Mouse (Mus musculus): ENCODE results near the gene Ell2. TPM values are rescaled to one million over a fixed set of nuclear protein-coding genes. Genes with fewer than 3 reads are reported as not detected.
"Not testable (repeated sequence)": the region's sequence is repeated elsewhere in the genome, so short reads cannot be mapped to it uniquely, and the experiment has no call there.

Ell2 gene
- 10 to 100 TPM; 26.6 to 59.7 TPM for total RNA-seq (2021)
- long read RNA-seq, experiment 1, full-length matches to known transcripts: 3 of 10 reads
- long read RNA-seq, experiment 1, partial matches to known transcripts: 0 of 10 reads
- long read RNA-seq, experiment 1, other reads (novel, unspliced or antisense): 7 of 10 reads
- long read RNA-seq, experiment 2, full-length matches to known transcripts: 3 of 3 reads
- long read RNA-seq, experiment 2, partial matches to known transcripts: 0 of 3 reads
- long read RNA-seq, experiment 2, other reads (novel, unspliced or antisense): 0 of 3 reads

DNA sequence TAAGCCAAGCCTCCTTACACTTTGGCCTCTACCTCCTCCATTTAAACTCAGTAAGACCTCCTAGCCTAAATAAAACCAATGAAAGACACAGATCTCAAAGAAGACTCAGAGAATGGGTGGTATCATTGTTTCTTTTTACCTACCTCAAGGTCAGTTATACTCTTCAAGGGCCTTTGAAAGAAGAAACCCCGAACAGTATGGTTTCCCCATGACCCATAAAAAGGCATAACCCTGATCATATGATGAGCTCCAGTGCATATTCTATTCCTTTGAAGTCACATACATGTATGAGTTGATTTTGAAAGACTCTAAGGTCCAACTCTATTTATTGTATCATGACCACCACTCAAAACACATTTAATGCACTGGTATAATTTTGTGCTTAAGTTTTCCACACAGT lies at the start of gene Ell2:
Ell2 (plus strand) TSS at position 301 of the 400 bp plus-strand sequence.
- no peak for DNase-seq

DNA sequence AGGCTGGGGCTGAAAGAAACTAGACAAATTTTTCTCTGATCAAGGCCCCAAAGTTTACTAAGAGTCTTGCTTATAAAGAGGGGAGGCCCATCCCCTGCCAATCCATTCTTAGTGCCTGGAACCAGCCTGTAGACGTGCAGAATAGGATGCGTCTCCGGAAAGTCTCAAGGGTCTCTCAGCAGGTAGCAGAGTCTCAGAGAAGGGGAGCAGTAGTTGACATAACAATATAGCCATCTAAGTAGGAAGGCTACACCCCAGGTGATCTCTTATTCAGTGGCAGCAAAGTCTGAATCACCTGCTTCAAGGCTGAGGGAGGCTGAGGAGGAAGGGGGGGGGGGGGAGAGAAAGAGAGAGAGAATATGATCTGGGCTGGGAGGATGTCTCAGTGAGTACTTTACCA lies 21.1 kb upstream of the Ell2 start:
- DNase-seq: no peak

DNA sequence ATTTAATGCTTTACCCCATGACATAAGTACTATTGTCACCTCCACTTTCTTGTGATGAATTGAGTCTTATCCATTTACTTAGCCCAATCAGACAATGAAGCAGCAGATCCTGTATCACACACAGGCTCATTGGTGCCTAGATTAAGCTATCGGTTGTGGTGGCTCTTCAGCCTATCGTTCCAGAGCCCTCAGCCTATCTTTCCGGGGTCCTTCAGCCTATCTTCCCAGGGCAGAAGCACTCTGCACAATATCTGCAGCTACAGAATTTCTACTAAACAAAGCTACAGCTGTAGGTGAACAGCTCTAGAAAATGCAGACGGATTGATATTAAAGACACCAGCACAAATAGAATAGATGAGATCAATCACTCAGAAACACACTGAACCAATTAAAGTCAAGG lies 19.6 kb upstream of the Ell2 start:
- DNase-seq: no peak

DNA sequence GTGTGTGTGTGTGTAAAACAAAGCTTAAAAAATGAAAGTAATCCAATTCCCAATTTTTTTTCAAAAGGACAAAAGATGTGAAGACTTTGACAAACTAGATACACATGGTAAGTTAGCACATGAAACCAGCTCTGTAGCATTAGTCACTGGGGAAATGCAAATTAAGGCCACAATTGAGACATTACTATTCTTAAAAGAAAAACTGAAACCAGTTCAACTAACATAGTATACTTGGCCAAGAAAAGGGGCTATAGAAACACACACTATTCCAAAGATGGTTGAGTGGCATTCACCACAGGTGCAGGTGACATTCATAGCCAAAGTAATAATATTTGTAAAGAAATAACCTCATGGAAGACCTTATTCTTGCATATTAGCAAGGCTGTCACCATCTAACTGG lies 14.9 kb upstream of the Ell2 start:
- no peak for DNase-seq

DNA sequence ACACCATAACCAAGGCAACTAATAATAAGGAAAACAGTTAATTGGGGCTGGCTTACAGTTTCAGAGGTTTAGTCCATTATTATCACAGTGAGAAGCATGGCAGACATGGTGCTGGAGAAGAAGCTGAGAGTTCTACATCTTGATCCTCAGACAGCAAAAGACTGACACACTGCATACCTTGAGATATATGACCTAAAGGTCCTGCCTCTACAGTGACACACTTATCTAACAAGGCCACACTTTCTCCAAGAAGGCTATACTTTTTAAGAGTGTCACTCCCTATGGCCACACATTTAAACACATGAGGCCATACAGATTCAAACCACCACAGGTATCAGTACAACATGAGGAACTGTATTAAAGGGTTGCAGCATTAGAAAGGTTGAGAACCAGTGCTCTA lies 13.5 kb upstream of the Ell2 start:
- DNase-seq: no peak

DNA sequence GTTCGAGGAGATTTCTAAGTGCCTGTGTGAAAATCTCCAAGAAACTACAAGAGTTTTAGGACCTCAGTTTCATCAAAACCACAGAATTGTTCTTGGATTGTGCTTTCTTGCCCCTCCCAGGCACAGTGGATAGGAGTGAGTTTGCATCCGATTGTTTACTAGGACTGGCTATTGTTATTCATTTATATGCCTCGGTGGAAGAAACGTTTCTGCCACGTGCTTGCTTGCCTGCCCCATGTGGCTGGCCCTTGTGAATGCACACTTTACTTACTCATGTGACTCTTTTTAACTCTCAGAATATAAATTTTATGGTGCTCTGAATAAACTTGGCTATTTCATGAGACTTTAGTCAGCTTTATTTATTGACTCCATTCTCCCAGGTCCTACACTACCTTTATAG lies 3.7 kb upstream of the Ell2 start:
- DNase-seq: no peak

DNA sequence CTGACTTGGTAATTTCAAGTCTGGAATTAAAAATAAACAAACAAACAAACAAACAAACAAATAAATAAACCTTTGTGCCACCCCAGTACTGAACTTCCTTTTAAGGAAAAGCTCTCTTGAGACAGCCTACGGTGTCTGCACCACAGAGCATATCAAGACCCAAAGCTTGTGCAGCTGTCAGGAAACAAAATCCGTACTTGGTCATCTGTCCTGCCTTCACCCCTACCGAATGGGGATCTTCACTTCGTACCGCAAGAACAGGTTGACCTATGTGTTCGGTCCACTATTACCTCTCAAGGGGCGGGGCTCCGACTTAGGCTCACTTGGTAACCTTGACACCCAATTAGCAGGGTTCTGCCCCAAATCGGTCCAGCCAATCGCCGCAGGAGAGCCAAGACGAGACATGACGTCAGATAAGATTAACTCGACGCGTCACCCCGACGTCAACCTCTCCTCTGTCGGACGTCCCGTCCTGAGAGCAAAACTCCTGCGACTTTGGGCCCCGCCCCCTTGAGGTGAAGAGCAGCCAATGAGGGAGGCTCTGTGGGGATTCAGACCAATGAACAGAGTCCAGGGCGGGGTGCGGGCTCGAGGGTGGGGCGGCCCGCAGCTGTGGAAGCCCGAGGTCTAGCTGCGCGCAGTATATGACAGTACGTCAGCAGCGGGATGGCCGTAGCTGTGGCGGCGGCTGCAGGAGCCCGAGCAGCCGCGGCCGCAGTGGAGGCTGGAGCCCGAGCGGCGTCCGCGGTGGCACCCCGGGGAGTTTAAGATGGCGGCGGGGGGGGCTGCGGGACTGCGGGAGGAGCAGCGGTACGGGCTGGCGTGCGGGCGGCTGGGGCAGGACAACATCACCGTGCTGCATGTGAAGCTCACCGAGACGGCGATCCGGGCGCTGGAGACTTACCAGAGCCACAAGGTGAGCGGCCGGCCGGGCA lies 592 bp downstream of the Ell2 start:
- peak; percentile 94 for DNase-seq

DNA sequence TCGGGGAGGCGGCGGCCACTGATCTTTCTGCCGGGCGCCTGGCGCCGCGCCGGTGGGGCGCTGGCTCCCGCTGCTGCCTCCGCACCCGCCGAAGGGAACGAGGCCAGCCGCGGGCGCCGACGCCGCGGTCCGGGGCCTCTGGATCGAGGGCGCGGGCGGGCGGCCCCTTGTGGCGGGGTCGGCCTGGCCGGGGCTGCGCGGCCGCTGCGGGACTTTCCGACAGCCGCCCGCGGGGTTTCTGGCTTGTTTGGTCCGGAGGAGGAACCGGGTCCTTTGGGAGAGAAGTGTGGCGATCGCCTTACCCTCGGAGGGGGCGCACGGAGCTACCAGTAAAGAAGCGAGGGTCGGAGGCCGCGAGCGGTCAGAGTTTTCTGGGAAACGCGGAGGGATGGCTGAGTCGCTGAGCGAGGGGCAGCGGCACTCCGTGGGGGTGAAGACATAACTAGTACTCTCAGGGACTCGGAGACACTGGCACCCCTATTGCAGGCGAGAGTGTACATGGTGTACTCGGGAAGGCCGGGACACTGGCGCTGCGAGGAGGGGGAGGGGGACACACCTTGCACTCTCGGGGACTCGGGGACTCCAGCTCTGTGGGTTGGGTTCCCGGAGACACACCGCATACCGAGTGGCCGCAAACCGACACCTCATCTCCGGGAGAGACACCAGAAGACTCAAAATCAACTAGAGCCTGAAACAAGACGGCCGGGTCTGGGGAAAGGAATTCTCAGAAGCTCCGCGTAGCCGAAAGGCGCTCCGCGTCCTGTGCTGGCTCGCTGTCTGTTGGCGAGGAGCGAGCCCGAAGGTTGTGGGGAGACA lies 1.5 kb downstream of the Ell2 start:
- peak; percentile 77 for DNase-seq

DNA sequence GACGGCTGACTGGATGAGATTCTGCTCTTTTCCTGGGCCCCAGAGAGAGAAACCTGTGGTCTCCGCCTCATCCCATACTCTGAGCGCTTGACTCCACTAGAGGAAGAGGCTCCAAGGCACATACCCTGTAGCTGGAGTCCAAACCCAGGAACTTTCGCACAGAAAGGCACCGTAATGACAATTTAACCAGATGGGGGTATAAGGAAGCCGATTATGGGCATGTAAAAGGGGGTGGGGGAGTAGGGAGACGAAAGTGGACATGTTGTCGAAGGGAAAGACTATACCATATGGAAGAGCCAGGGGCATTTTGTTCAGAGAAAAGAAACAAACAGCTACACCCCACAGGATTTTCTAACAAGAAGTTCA lies 2.1 kb downstream of the Ell2 start:
- no peak for DNase-seq

DNA sequence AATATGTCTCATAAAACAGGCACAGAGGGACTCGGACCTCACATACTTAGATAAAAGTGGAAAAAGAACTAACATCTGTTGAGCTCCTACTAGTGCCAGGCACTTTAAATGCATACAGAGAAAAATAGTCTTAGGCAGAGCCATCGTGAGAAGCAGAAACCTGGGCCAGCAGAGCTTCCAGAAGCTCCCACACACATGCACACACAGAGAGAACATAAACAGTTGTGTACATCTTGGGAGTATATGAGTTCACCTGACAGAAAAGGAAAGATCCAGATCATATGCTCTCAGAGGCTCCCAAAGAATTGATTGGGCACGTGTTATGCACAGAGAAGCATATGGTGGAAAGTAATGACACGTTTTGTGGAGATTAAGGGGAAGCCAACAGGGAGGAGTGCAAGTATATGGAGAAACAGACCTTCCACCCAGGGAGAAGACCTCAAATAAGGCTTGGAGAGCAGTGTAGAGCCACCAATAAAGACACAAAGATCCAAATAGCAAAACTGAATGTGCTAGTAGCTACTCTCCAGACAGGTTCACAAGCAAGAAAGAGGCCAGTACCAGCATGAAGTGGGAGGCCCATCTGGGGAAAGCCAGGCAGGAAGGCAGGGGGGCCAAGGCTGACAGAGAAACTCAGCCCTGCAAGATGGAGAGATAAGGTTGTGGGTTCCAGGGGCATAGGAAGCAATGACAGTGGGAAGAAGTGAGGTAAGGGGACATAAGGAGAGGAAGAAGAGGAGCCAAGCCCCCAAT lies 2.6 kb downstream of the Ell2 start:
- no peak for DNase-seq

DNA sequence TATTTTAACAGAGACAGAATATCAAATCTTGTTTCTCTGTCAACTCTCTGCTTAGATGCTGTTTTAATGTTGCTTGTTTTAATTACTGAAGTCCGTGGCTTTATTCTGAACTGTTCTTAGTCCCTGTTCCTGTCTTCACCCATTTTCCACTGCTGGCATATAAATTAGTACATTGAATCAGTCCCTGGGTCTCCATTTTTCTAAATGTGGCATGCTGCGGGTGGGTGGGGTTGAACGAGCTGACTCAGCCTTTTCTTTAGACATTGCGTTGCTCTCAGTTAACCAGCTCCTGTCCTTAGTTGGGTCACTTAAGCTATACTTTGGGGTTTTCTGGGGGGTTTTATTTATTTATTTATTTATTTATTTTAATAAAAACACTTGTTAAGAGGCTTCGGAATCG lies 3.6 kb downstream of the Ell2 start:
- no peak for DNase-seq

DNA sequence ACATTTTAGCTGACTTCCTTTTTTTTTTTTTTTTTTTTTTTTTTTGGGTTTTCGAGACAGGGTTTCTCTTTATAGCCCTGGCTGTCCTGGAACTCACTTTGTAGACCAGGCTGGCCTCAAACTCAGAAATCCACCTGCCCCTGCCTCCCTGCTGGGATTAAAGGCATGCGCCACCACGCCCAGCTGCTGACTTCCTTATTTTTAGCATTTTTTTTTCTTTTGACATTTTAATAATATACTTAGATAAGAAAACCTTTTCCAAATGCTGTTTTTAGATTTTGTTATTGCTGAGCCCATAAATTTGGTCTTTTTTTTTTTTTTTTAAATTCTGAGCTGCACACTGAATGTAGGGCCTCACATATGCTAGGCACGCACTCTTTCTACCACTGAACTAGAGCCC lies 5.0 kb downstream of the Ell2 start:
- DNase-seq: not testable (repeated sequence)

DNA sequence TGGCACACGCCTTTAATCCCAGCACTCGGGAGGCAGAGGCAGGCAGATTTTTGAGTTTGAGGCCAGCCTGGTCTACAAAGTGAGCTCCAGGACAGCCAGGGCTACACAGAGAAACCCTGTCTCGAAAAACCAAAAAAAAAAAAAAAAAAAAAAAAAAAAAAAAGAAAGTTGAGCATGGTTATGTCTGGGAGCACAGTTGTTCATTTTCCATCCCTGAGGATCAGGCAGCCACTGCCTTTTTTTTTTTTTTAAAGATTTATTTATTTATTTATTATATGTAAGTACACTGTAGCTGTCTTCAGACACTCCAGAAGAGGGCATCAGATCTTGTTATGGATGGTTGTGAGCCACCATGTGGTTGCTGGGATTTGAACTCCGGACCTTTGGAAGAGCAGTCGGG lies 6.0 kb downstream of the Ell2 start:
- not testable (repeated sequence) for DNase-seq

DNA sequence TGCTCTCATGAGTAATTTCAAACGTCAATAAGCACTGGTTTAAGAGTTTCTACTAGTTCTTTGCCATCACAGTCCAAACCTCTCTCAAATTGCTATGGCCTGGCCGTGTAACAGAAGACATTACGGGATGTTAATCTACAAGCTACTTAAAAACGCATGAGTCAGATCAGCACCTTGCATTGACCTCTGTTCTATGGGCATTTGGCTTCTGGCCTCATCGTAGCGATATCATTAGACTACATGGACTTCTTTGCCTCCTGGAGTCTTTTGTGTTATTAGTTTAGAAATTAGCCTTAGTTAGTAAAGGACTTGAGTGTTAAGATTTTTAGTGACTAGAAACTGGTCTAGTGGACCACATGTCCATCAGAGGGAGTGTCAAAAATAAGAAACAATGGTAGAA lies 7.8 kb downstream of the Ell2 start:
- DNase-seq: no peak

DNA sequence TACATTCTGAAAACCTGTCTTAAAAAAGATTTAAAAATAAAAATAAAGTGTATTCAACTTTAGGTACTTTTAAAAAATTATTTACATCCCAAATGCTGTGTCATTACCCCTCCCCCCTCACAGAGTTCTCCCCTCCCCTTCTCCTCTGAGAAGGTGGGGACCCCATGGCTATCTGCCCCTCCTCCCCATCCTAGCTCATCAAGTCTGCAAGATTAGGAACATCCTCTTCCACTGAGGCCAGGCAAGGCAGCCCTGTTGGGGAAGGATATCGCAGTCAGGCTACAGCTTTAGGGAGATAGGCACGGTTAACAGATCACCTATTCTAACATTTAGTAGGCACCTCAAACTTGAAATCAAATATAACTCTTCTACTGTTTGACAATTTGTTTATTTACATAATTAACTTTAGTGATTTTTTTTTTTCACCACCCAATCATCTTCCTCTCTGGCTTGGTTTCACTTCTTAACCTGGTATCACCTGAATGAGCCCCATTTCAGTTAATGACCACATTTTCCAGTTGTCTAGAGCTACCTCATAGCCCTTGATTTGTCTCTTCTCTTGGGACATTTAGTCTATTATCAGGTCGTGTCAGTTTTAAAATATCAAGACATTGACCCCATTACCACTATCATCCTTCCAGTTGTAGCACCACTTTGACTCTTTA lies 11.2 kb downstream of the Ell2 start:
- DNase-seq: no peak

DNA sequence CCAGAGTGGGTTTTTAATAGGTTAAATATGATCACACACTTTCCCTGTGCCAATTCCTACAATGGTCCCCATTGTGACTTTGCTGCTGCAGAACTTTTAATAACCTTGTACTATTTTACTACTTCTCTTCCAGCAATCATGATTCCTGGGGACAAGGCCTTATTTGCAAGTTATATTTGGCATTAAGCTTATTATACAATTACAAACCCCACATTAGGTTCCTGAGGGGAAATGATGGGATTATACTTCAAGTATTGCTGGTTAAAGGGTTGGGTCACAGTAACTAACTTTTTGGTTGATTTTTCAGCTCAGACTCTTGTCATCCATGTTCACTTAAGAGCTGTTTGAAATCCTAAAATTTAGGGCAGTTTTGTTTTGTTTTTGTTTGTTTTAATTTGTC lies 11.8 kb downstream of the Ell2 start:
- DNase-seq: no peak

DNA sequence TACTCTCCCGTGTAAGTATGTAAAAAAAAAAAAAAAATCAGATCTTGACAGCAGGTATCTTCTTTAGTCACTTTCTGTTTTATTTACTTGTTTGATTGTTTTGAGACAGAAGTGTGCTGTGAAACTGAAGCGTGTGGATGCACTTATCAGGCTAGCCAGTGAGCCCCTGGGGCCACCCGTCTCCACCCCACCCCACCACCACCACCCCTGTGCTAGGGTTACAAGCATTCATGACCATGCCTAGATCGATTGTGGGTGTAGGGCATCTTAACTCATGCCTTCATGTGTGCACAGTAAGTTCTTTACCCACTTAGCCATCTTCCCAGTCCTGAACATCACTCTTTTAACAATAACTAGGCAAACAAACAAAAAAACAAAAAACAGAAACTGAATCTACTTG lies 13.1 kb downstream of the Ell2 start:
- no peak for DNase-seq

DNA sequence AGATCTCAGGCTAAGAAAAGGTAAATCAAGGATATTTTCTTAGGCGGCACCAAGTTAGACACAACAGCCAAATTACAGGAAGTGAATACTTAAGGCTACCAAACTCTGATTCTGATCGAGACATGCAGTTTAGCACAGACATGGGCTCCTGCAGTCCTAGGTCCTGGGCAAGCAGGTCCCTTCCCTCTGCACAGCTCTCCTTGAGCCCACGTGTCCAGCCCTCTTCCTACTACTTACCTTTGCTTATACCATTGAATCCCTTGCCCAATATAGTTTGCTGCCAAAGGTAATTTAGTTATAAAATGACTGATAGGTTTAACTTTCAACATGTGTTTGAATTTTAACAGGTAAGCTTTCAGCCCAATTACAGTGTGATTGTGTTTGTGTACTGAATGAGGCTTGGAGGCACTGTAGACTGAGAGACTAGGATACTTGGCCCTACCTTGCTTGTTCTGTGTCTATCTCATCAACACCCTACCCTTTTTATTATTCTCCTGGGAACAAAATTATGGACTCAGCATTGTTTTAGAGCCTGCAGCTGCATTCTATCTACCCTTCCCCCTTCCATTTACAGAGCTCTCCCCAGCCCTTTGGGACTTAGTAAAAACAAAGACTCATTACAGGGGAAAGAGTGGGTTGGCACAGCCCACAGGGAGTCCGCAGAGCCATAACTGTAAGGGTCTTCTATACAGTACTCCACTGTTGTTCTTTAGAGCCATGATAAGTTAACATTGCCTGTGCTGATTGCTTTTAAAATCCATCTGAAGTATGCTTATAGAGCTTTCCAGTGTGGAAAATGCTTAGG lies 20.2 kb downstream of the Ell2 start:
- DNase-seq: no peak

DNA sequence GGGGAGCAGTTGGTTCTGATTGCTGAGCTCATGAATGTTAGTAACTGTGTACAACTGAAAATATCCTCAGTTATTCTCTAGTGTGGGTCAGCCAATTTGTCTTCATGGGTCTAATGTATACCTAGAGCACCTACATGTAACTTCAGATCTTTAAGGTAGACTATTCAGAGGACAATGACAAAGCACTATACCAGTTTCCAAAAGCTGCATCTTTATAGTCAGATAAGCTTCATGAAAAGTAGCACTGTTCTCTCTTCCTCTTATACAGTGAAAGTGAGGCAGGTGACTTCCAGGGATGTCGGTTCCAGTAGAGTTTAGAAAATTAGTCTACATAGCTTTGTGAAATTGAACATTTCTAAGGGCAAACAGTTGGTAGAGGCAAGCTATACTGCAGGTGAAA lies 21.4 kb downstream of the Ell2 start:
- no peak for DNase-seq

DNA sequence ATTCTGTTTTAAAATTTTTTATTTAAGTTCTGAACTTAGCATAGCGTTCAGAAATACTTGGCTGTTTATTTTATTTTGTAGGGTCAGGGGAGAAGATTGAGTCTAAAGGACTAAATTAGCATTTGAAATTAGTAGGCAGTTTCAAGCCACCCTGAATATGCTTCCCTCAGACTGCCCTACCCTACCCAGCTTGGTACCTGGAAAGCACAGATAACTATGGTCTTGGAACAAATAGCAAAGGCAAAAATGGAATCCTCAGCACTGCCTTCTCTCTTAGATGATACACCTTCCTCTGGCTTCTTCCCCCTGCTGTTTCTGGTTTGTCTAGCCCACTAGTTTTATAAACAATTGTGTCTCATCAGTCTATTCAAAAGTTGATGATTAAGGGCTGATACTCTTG lies 23.3 kb downstream of the Ell2 start:
- no peak for DNase-seq

DNA sequence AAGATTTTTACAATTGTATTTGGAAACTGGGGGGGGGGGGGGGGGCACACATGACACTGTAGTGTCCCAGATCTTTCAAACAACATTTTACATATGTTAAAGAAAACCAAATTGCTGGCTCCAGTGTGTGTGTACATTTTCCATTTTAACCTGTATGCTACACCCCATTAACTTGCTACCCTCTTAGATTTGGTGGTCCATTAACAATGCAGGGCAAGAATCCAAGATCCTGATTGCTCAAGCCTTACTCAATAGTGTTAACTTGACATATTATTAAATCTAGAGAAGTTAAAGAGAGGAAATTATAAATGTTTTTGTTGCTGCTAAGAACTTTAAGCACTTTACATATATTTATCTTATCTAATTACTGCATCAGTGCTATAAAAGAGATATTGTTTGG lies 24.2 kb downstream of the Ell2 start:
- DNase-seq: no peak

Data from adrenal gland, postnatal 10 days (tissue).